Mouse (Mus musculus) heart, embryonic 14.5 days (tissue): ENCODE data around the gene Evx1. TPM values are rescaled to one million over a fixed set of nuclear protein-coding genes. Genes with fewer than 3 reads are reported as not detected.

Experiments used
- ATAC-seq: fragments of 200-750 bp; cut with Nextera tagmentation; 2 replicates; pipeline ENCODE4 v1.8.0; 2017; ENCODE audit warnings: low read depth, moderate TSS enrichment; ENCODE audit not compliant: insufficient number of reproducible peaks, insufficient read depth, low FRiP score
- H3K27ac ChIP-seq, 2 experiments: fragments of 200-500 bp in 1 of 2; fragments of 300-500 bp in 1 of 2; sonication (generic) in 1 of 2; replicated peaks in 1 of 2; 2 replicates each; pipeline ENCODE4 v1.5.1; 2012 to 2014; ENCODE audit warnings: low read depth in 2 of 2, low read length in 2 of 2, control low read depth in 1 of 2, mild to moderate bottlenecking in 1 of 2, mixed read lengths in 1 of 2; ENCODE audit not compliant: control insufficient read depth in 1 of 2, insufficient read depth in 1 of 2
- H3K27me3 ChIP-seq: fragments of 300-500 bp; sonication (generic); 2 replicates; pipeline ENCODE4 v1.6.1; 2014; ENCODE audit warnings: mild to moderate bottlenecking, low read length, control low read depth; ENCODE audit not compliant: control insufficient read depth, insufficient read depth
- H3K36me3 ChIP-seq: fragments of 300-500 bp; sonication (generic); 2 replicates; pipeline ENCODE4 v1.6.1; 2014; ENCODE audit warnings: mild to moderate bottlenecking, control low read depth, low read length, mixed read lengths; ENCODE audit not compliant: control insufficient read depth, insufficient read depth
- H3K4me1 ChIP-seq, 2 experiments: fragments of 200-500 bp in 1 of 2; fragments of 300-500 bp in 1 of 2; sonication (generic) in 1 of 2; 2 replicates each; pipeline ENCODE4 v1.6.1; 2012 to 2014; ENCODE audit warnings: low read length in 2 of 2, control low read depth in 1 of 2, mixed read lengths in 1 of 2; ENCODE audit not compliant: control insufficient read depth in 2 of 2, insufficient read depth in 2 of 2
- H3K4me2 ChIP-seq: fragments of 300-500 bp; sonication (generic); 2 replicates; pipeline ENCODE4 v1.6.1; 2014; ENCODE audit warnings: mild to moderate bottlenecking, low read length
- H3K4me3 ChIP-seq, 2 experiments: fragments of 200-500 bp in 1 of 2; fragments of 300-500 bp in 1 of 2; sonication (generic) in 1 of 2; 2 replicates each; pipeline ENCODE4 v1.5.1; 2012 to 2014; ENCODE audit warnings: low read length in 2 of 2, mild to moderate bottlenecking in 2 of 2, control low read depth in 1 of 2, low read depth in 1 of 2, moderate library complexity in 1 of 2; ENCODE audit not compliant: control insufficient read depth in 1 of 2, insufficient read depth in 1 of 2
- H3K9ac ChIP-seq: fragments of 300-500 bp; sonication (generic); 2 replicates; pipeline ENCODE4 v1.6.1; 2014; ENCODE audit warnings: mild to moderate bottlenecking, low read length
- H3K9me3 ChIP-seq: fragments of 300-500 bp; sonication (generic); 2 replicates; pipeline ENCODE4 v1.6.1; 2016; ENCODE audit warnings: low read length, control low read depth; ENCODE audit not compliant: control insufficient read depth
- WGBS: fragments of 180-500 bp; shearing (Covaris S2); extraction: QIAGEN DNeasy Blood & Tissue Kit; methylation state at CpG from one replicate; pipeline ENCODE4 v1.1.7; 2014; 5-methylcytosine and 5-hydroxymethylcytosine counted together
- polyA plus RNA-seq: library from polyadenylated mRNA; unstranded; fragments of >200 nt; fragmentation: Nextera tagmentation; extraction: Ambion mirVana; gene quantifications from 2 replicates; pipeline ENCODE4 v1.2.1, GENCODE M21; 2014

Gene Evx1
- polyA plus RNA-seq, 1 experiment from 2014 or later: not detected

DNA sequence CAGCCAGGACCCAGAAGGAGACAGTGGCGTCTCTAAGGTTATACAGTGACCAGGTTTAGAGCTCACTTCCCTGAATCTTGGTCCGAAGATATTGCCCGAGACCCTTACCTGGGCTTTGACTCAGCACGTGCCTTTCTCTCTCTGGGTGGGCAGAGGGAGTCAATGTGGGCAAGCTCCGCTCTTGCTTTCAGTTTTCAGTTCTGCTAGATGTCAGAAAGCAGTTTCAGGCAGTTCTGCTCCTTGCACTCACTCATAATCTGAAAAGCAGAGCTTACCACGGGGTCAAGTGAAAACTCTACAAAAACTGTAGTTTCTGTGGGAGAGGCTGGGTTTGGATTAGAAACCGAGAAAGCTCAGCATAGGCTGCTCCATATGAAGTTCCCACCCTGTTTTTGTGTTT is 21.0 kb upstream of the Evx1 start:
- Histone ChIP-seq H3K9me3 (no peaks in the 10 kb centered on the region), H3K4me1 (peaks cover 3 to 6% of the 10 kb centered on the region in 2 experiments; a peak in 3 of 4 replicates), H3K27me3 (peaks cover 65% of the 10 kb centered on the region), H3K4me3 (no peak overlapping the region), H3K27ac (no peak overlapping the region), H3K36me3 (no peaks in the 10 kb centered on the region), H3K9ac (no peak overlapping the region), H3K4me2 (no peak overlapping the region)
- no peak for ATAC-seq
- WGBS: 61% methylated on average over 7 of the region's 7 CpGs

DNA sequence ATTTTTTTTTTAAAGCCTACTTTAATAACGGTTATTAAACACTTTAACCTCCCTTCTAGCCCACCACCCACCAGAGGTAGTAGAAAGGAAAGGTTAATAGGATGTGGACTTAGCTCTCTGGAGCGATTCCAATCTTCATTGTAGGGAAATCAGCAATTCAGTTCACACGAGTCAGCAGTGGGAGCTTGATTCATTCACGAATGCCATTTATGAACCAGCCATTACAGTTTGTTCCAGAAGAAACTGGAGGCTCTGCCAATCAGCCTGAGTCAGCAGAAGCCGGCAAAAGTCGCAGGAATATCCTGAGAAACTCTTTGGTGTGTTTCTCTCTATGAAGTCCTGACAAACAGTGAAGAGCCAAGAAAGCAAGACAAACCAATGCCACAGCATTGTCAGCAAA is 18.7 kb upstream of the Evx1 start:
- WGBS: 71% methylated on average over 6 of the region's 6 CpGs
- no peak overlapping the region for H3K9ac ChIP-seq
- H3K27me3 ChIP-seq: peaks cover 53% of the 10 kb centered on the region
- no peak overlapping the region for H3K4me3 ChIP-seq
- no peaks in the 10 kb centered on the region for H3K36me3 ChIP-seq
- no peak for ATAC-seq
- H3K4me2 ChIP-seq: no peak overlapping the region
- no peaks in the 10 kb centered on the region for H3K9me3 ChIP-seq
- no peak overlapping the region for H3K27ac ChIP-seq
- H3K4me1 ChIP-seq: peaks cover 3 to 6% of the 10 kb centered on the region in 2 experiments; a peak in 3 of 4 replicates

DNA sequence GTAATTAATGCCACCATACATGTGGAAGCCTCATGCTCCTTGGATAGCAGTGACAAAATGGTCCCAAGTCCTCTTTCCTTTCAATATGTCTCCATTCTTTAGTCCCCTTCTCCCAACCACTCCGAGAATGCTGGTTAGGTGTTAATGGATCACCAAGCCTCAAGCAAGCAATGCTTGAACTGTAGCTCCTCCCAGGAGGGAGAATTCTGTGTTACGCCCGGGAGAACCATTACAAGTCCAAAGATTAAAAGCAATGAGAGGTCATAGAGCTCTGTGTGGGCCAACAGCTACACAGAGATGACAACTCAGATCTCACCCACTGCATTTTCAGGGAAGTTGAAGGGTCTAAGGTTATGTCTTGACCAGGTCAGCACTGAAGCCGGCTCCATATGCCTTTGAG is 14.8 kb upstream of the Evx1 start:
- Histone ChIP-seq H3K4me3 (no peak overlapping the region), H3K36me3 (no peaks in the 10 kb centered on the region), H3K4me2 (no peak overlapping the region), H3K27ac (no peak overlapping the region), H3K27me3 (peaks cover 28% of the 10 kb centered on the region), H3K4me1 (no peaks in the 10 kb centered on the region), H3K9ac (no peak overlapping the region), H3K9me3 (no peaks in the 10 kb centered on the region)
- ATAC-seq: no peak
- WGBS: 84% methylated on average over 4 of the region's 4 CpGs

DNA sequence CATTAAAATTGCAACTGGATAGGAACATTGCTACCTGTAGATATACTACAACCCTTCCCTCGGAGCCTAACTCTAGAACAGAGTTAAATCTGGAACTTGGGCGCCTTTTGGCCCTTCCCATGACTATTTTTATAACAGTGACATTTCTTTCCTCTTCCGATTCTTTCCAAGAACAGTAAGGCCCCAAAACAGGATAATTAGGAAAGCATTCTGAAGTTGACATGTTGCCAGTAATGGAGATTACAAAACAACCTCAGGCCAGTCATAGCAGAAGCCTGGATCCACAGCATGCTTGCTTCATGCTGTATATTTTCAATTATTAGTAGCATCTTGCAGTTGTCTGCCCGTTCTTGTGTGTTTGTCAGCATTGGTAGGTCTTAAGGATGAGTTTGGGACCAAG is 12.5 kb upstream of the Evx1 start:
- Histone ChIP-seq H3K4me2 (no peak overlapping the region), H3K4me3 (no peak overlapping the region), H3K4me1 (peaks cover 0 to 2% of the 10 kb centered on the region in 2 experiments; a peak in 2 of 4 replicates), H3K27me3 (peaks cover 30% of the 10 kb centered on the region), H3K9ac (no peak overlapping the region), H3K9me3 (no peaks in the 10 kb centered on the region), H3K36me3 (no peaks in the 10 kb centered on the region), H3K27ac (no peak overlapping the region)
- WGBS: 64% methylated on average over 4 of the region's 4 CpGs
- no peak for ATAC-seq

DNA sequence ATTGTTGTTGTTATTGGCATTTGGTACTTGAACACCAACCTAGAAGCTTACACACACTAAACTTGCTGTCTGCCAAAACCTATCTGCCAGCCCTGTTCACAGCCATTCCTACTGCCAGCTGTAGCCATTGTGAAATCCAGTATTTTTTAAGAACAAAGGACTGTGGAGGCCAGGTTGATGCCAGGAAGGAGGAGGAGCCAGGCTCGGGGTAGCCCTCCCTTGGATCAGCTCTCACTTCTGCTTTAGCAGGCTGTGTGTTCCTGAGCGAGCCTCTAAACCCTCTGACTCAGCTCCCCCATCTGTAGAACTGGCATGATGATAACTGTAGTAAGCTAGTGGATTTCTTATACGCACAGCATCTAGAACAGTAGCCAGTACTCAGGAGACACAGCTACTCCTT is 9.9 kb upstream of the Evx1 start:
- no peaks in the 10 kb centered on the region for H3K36me3 ChIP-seq
- H3K4me1 ChIP-seq: peaks cover 0 to 5% of the 10 kb centered on the region in 2 experiments; a peak in 2 of 4 replicates
- H3K9ac ChIP-seq: no peak overlapping the region
- no peak for ATAC-seq
- H3K27me3 ChIP-seq: peaks cover 48% of the 10 kb centered on the region
- H3K9me3 ChIP-seq: no peaks in the 10 kb centered on the region
- no peak overlapping the region for H3K4me2 ChIP-seq
- 59% methylated on average over 3 of the region's 3 CpGs for WGBS
- no peak overlapping the region for H3K27ac ChIP-seq
- H3K4me3 ChIP-seq: no peak overlapping the region

DNA sequence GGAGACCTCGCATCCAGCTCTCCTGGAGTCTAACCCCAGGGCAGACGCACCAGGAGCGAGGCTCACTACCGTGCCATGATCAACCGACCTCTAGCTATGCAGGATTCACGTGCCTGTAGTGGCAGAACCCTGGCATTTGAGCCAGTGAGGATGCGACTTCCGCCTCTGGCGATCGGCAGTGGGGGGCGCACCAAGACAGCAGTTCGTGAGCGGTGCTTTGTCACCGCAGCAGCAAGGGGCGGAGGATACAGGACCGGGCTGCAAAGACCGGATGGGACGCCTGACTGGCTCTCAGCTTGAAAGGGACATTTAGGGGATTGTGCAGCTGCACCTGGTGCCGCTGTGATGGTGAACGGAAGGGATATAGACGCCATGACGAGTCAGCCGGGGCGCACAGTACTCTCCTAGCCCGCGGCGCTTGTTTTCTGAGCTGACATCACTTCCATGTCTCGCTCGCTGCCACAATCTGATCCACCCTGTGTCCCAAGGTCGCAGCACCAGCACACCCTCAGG is 7.4 kb upstream of the Evx1 start:
- peak; percentile 35; the same call in 1 of the 2 replicates for ATAC-seq
- peak overlapping the region; percentile 76 for H3K4me2 ChIP-seq
- peaks cover 0 to 8% of the 10 kb centered on the region in 2 experiments; a peak in 2 of 4 replicates for H3K4me1 ChIP-seq
- under 1% methylated on average over 30 of the region's 30 CpGs for WGBS
- peak overlapping the region; percentile 55 for H3K9ac ChIP-seq
- peaks cover 56% of the 10 kb centered on the region for H3K27me3 ChIP-seq
- H3K4me3 ChIP-seq: peak overlapping the region; percentile 44 to 47
- no peaks in the 10 kb centered on the region for H3K9me3 ChIP-seq
- no peaks in the 10 kb centered on the region for H3K36me3 ChIP-seq
- H3K27ac ChIP-seq: no peak overlapping the region

DNA sequence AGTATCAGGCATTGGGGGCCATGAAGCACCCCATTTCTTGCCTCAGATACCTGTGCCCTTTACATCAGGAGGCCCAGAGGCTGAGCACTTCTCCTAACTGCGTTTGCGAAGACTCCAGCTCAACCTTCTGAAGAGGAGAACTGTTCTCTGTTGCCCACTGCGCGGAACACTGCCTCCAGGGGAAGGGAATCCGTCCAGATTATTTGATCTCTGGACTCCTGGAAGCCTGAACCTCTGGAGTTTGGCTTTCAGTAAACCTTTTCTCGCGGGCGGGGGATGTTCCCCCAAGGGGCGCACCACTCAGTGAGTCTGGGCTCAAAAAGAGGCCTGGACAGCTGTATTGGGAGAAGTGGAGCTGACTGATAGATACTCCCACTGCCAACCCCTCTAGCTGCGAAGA is 3.5 kb upstream of the Evx1 start:
- WGBS: 35% methylated on average over 10 of the region's 10 CpGs
- H3K27ac ChIP-seq: no peak overlapping the region
- H3K4me3 ChIP-seq: no peak overlapping the region
- H3K4me2 ChIP-seq: no peak overlapping the region
- no peak for ATAC-seq
- no peak overlapping the region for H3K9ac ChIP-seq
- peaks cover 7 to 8% of the 10 kb centered on the region in 2 experiments; a peak in 3 of 4 replicates for H3K4me1 ChIP-seq
- peaks cover 90% of the 10 kb centered on the region for H3K27me3 ChIP-seq
- no peaks in the 10 kb centered on the region for H3K9me3 ChIP-seq
- H3K36me3 ChIP-seq: no peaks in the 10 kb centered on the region

DNA sequence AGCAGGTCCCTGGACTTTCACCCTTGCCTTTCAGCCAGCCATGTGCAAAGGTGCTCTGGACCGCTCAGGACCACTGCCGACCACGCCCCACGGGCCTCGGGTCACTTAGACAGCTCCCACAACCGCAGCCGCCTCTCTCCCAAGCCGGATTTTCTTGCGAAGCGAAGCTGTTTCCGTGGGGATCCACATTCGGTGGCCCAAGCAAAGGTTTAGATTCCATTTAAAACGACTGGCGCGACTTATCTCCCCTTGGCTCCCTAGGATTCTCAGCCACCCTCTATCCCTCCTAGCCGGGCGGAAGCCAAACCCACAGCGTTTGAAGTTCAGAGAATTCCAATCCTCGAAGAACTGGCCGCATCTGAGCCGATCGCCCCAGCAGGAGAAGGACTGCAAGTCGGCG is 2.9 kb upstream of the Evx1 start:
- Histone ChIP-seq H3K27me3 (peaks cover 93% of the 10 kb centered on the region), H3K27ac (no peak overlapping the region), H3K4me3 (no peak overlapping the region), H3K4me2 (no peak overlapping the region), H3K9me3 (no peaks in the 10 kb centered on the region), H3K36me3 (no peaks in the 10 kb centered on the region), H3K9ac (no peak overlapping the region), H3K4me1 (peaks cover 7 to 8% of the 10 kb centered on the region in 2 experiments; a peak in 3 of 4 replicates)
- ATAC-seq: no peak
- WGBS: 1% methylated on average over 24 of the region's 24 CpGs
